Mouse (Mus musculus) adrenal gland, postnatal 4 days (tissue): ENCODE measurements around the gene Sumo1. TPM values are rescaled to one million over a fixed set of nuclear protein-coding genes. Genes with fewer than 3 reads are reported as not detected.
A peak's percentile ranks its signal among the peaks of the same experiment; 100 is the strongest.

Experiments used
- DNase-seq, 2 experiments: peaks; one replicate each; pipeline ENCODE4 v3.0.0; 2021 to 2022; ENCODE audit warnings: low spot score in 2 of 2, mixed read lengths in 2 of 2
- total RNA-seq, 2 experiments: library from RNA; stranded (reverse); gene quantifications; 2 replicates each; pipeline ENCODE4 v1.2.3; 2021

Sumo1 gene
- total RNA-seq, 2 experiments from 2014 or later = 158 to 163 TPM

GRCm38 (mm10) chr1:59602531-59603416, 67.9 kb downstream of the Sumo1 start:
- no peak for DNase-seq

GRCm38 (mm10) chr1:59595609-59596008, 75.0 kb downstream of the Sumo1 start:
- no peak for DNase-seq

DNA sequence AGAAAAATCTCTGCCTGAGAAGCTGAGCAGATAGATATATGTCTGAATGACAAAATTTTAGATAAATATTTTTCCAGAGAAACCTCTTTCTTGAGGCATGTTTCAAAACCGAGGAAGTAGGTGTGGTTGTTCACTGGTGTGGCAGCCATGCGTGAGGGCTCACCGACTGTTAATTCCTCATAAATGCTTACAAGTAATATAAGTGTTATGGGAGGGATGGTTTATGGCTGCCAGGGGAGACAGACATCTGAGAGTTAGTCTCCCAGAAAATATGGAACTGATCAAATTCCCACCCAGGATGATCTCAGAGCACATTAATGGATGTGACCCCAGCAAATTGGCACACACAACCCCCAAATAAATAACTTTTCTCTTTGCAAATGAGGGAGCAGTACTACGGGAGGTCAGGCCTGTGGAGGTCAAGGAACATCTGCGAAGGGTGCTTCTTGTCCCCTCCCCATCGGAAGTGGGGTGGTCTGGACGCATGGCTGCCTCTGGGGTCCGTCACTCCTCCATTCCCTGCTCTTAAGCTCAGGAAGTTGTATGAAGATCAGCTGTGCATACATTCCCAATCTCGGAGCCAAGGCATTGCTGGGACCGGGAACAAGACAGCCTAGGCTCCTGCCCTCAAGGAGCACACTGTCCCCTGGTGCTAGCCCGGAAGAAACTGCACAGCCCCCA, 75.9 kb downstream of the Sumo1 start:
- DNase-seq = no peak

GRCm38 (mm10) chr1:59593622-59594035, 77.0 kb downstream of the Sumo1 start:
- no peak for DNase-seq

DNA sequence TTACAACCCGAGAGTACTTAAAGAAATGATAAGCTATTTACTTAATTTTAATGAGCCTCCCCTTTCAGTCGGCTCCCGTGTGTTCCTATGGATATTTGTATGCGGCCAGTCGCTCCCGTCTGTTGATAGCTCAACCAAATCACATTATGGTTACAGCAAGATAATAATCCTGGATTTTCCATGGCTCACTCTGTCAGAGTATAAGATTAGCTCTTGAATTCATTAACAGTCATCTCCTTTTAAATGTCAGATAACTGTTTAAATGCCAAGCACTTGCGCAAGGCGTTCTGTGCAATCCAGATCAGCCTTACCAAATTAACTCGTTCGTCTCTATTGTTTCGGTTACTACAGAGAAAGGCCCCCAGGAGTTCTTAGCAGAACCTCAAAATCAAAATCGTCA, 77.8 kb downstream of the Sumo1 start:
- DNase-seq = no peak

DNA sequence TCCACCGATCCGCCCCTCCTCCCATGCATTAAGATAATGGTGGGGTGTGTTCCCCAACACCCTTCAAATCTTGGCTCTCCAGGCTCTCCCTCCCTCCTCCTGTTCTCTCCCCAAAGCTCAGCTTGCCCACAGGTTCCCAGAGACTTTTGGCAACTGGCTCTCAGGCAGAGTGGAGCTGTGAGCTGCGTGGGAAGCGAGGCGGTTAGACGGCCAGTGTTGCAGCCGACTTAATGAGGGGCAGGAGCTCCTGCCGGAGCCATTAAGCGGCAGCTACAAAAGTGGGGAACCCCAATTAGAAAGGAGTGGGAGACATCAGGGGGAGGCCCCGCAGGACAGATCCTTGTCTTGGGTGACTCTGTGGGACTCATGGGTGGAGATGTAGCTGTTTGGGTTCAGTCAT, 78.3 kb downstream of the Sumo1 start:
- DNase-seq = no peak

DNA sequence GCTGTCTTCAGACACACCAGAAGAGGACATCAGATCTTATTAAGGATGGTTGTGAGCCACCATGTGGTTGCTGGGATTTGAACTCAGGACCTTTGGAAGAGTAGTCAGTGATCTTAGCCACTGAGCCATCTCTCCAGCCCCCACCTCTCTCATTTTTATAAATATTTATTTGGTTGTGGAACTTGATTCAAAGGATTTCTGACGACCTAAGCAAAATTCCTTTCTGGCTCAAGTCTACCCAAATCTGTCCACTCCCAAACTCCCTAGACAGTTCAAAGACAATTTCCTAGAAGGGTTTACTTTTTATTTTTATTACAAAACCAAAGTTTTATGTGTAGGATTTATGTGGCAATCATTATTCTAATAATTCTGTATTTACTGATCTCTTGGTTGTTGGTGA, 81.4 kb downstream of the Sumo1 start:
- no peak for DNase-seq

- DNase-seq = peak; percentile 38
Measured at GRCm38 (mm10) chr1:59584656-59585410, 85.8 kb downstream of the Sumo1 start.

DNA sequence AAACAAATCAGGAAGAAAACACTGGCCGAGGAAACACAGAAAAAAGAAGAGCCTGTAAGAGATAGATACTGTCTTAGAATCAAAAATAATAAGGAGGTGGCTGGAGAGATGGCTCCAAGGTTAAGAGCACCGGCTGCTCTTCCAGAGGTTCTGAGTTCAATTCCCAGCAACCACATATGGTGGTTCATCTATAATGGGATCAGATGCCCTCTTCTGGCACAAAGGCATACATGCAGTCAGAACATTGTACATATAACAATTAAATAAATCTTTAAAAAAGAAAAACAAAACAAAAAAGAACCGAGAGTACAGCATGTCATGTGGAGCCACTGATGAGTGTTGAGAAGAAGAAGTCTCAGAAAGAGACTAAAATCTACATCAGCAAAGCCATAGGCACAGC, 89.8 kb downstream of the Sumo1 start:
- DNase-seq = no peak

DNA sequence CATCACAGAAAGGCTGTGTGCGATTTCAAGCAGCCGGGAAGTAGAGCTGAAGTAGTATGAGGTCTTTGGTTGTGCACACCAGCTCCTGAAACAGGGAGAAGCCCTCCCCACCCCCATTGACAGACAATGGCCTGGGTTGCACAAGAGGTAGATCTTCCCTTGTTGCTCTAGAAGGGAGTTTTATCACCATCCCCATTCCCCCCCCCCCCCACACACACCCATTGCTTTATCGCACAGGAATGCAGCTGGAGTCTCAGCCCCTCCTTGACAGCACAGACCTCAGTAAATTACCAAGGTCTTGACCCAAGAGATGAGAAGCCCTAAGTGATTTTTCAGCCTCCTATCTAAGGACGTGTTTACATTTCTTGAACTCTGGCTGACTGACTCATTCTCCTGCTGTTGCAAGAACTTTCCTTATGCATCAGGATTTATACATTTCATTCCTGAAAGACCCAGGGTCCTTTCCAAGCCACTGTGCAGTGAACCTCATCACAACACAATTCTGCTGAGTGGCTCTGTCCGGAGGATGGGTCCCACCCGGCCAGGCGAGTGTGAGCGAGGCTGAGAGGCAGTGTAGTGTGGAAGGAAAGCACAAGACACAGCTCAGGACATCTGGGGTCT, 90.4 kb downstream of the Sumo1 start:
- no peak for DNase-seq

- DNase-seq = no peak
Measured at GRCm38 (mm10) chr1:59579327-59579726, 91.3 kb downstream of the Sumo1 start.

GRCm38 (mm10) chr1:59578770-59579169, 91.9 kb downstream of the Sumo1 start:
- no peak for DNase-seq

DNA sequence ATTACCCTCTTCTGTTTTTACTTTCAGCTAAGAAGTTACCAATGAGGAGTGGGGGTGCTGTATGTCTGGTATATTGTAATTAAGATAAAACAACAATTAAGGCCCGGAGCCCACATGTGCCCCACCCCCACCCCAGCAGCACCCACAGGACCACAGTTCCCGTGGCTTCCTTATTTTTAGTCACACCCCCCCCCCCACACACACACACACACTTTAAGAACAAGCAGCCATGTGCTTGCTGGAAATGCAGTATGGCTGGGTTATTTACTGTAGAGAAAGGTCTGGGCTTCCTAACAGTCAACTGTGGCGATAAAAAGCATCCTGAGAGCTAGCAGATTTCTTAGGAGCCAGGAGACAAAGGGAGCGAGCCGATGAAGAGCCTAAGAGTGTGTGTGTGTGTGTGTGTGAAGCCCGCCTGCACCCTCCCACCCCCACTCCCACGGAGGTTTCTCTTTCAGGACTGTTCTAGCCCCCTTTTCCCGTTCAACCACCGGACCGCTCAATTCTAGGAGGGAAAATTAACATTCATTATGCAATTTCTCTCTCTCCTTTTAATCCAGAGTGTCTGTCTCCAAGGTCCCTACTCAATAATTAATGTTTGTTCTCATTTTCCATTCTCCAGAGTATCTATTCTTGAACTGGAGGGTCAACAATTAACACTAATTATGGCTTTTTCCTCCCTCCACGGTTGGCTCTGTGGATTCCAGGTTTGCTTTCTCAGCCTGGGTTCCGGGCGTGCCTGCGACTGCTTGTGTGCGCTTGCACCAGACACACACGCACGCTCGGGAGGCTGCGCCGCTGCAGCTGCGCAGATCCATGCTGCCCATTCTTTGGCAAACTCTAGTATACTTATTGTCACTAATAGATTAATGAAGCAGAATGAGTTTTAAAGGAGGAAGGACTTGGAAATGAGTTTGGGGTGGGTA, 96.1 kb downstream of the Sumo1 start:
- DNase-seq = no peak

- DNase-seq = no peak
Measured at GRCm38 (mm10) chr1:59573843-59574242, 96.8 kb downstream of the Sumo1 start.

DNA sequence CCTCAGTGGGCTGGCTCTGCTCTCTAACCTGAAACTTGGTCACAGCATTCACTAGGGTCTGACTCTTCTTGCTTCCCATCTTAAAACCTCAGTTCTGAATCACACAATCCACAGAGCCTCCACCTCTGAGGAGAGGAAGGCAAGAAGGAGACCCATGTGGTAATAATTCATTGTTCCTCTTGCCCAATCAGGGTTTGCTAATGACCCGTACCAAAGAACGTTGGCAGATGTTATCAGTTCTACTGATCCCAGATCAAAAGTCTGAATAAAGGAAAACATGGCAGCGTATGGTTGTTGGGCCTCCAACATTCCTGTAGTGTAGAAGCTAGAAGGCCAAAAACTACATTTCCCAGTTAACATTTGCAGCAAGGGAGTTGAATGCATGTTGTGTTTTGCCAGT, 99.1 kb downstream of the Sumo1 start:
- DNase-seq = no peak

GRCm38 (mm10) chr1:59570767-59571166, 99.9 kb downstream of the Sumo1 start:
- DNase-seq = no peak

GRCm38 (mm10) chr1:59569301-59569700, 101.3 kb downstream of the Sumo1 start:
- no peak for DNase-seq

DNA sequence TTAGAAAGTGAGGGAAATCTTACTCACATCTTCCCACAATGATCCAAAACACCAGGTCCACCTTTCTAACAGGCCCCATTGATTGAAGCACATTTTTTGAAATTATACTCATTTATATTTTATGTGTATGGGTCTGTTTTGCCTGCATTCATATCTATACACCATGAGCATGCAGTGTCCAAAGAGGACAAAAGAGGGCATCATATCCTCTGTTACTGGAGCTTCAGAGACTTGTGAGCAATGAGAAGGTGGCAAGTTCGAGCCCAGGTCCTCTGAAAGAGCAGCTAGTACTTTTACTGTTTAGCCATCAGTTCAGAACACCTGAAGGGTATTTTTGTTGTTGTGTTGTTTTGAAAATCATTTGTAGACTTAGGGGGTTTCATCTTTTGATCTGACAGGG, 102.4 kb downstream of the Sumo1 start:
- DNase-seq = no peak

DNA sequence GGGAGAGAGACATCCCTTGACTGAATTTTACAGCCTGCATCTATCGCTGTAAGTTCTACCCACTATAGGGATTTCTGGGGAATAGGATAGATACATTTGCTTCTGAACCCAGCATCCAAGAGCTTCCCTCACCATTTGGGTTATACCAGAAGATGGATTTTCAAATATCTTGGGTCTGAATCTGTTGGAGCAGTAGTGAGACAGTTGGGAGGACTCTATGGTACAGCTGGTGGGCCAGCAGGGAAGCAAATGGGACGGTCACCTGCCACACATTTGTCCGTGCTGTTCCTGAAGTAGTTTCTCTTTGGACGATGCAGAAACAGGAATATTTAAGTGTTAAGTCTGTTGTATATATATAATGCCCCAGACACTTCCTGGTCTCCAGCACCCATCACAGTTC, 103.1 kb downstream of the Sumo1 start:
- no peak for DNase-seq

DNA sequence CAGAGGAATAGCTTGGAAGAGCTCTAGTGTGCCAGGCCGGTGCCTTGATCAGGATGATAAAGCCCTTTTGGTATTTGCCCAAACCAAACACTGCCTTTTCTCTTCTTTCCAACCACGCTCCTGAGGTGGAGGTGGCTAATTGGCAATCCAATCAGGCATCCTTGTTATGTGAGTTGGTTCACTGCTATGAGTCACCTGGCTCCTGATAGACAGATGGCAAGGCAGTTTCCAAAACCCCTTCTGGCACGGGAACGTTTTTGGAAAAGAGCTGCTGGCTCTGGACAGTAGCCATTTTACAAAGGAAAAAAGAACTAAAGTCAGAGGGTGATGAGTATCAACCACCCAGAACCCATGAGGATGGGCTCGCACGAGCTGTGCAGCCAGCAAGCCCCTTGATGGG, 103.7 kb downstream of the Sumo1 start:
- DNase-seq = no peak
